Mouse (Mus musculus) kidney, adult 2 months (tissue): ENCODE results near the gene Galnt14.

ENCODE experiments used
- CTCF ChIP-seq: fragments of 200-500 bp; conservative IDR thresholded peaks from 2 replicates; pipeline ENCODE4 v1.5.1; 2011; ENCODE audit warnings: low read depth, mild to moderate bottlenecking, control low read depth, low read length, moderate library complexity, mixed read lengths; ENCODE audit not compliant: insufficient read depth, insufficient read length
- POLR2A ChIP-seq: fragments of 200-500 bp; IDR thresholded peaks from one replicate; pipeline ENCODE4 v1.6.1; 2011; ENCODE audit warnings: low read depth, low read length, control low read depth

DNA sequence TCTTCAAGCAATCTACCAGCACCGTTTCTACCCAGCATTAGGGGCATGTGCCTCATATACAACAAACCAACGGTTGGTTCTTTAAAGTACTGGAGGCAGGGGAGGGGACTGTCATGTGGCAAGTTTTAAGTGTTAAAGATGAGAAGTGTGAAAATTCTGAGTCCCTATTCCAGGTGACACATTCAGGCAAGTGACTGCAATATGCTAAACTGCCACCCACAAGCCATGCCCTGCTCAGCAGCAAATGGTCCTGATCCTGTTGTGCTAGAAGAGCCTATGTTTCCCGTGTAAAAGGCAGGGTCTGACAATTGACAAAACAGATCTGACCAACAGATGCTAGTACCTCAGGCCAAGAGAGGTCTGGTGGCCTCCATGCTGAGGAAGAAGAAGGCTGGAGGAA lies 149.1 kb downstream of the Galnt14 start:
- TF ChIP-seq CTCF (no peak), POLR2A (no peak)
